Mouse (Mus musculus): ENCODE measurements around the gene Irf5.
"Not testable (repeated sequence)": the region's sequence is repeated elsewhere in the genome, so short reads cannot be mapped to it uniquely, and the experiment has no call there.

Irf5 gene

DNA sequence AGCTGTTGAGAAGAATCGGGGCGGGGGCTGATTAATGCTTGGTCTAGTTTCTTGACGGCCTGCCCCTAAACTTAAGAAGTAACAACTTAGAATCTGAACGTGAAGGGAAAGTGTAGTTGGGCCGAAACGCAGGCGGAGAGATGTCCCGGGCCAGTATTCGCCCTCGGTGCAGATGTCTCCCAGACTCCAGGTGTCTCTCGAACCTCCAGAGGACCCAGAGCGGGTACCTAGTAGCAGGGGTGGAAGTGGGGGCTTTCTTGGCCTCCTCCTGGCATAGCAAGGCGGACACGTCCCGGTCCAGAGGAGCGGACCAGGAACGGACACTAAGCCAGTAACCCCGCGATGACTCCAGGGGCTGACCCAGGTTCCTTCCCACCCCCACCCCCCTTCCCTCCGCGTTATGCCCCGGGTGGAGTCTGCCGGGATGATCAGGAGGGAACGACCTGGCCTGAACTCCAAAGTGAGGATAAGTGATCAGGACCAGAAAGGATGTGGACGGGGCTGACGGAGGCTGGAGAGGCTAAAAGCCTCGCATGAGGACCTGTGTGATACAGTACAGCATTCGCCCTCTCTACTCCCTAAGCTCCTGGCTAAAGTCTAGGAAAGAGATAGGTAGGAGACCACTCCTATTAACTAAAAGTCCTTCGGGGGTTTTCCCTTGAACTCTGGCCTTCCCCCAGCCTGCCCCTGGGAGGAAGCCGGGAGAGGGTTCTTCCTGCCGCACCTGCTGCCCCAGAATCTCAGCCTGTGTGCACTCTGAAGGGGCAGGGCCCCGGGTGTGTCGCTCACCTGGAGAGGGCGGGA, 1.1 kb downstream of the Irf5 start:
- DNase-seq = no peak

DNA sequence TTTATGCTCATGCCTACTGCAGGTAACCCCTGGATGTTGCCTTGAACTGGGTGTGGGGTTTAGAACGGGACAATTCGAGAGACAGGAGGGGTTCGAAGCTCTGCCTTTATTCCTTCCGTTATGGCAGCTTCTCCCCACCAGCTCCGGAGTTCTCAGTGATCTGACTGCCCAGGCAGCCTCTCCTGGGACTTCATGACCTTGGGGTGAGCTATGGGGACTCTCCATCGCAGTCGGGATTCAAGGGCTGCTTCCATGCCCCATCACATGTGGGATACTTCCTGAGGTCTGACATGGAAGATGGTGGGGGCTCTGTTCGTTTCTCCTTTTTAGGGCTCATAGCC, 1.7 kb downstream of the Irf5 start:
- DNase-seq = no peak

DNA sequence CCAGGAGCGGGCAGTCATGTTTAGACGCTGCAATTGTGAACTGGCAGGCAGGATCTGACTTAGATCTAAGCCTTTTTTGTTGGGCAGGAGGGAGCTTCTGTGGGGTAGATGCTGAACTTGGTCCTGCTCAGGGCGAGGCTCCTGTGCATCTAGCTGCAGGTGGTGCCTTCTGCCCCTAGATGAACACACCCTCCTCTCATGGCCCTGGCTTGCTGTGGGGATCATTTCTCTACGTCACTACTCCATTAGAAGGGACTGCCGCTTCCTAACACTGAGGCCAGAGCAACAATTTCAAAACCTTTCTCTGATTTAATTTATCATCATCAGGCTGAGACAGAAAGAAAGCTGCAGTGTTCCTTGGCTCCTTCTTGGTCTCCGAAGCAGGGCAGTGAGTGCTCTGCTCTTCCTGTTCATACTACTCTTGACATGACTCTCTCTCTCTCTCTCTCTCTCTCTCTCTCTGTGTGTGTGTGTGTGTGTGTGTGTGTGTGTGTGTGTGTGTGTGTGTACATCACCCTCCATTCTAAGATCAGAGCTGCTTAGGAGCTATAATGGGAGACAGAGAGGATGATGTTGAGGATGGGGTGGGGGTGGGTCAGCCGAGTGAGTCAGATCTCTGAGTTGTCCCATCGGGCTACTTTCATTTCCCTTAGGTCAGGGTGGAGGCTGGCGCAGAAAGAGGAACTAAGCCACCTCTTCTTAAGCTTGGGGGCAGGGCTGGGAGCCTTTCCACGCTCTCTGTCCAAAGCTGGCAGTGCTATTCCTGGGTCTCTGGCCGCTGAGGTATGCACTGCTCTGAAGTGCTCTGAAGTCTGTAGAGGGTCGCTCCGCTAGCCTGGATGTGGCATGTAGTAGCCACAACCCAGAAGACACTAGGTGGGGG, 2.4 kb downstream of the Irf5 start:
- DNase-seq = no peak

GRCm38 (mm10) chr6:29529444-29529820, 3.0 kb downstream of the Irf5 start:
- no peak for DNase-seq

DNA sequence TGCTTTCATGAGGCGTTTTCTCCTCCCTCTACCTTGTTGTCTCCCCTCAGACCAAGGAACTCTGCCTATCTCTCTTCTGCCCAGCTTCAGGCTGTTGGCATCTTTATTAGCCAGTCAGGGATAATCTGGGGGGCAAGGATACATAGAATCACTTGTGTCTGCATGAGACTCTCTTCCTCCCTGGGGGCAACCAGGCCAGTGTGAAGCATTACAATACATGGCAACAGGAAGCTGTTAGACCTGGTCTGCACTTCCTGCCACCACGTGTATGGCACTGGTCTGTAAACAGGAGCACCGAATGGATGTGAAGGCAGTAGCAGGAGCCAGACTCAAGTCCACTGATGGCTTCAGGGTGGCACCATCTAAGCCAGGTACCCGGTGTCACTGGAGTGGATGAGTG, 3.6 kb downstream of the Irf5 start:
- no peak for DNase-seq

GRCm38 (mm10) chr6:29535316-29535715, 8.9 kb downstream of the Irf5 start:
- DNase-seq = peak; percentile 46 to 65

GRCm38 (mm10) chr6:29536651-29537193, 10.3 kb downstream of the Irf5 start:
- no peak for DNase-seq

GRCm38 (mm10) chr6:29537221-29537620, 10.8 kb downstream of the Irf5 start:
- DNase-seq = no peak

- no peak for DNase-seq
Observed at GRCm38 (mm10) chr6:29539502-29539901, 13.1 kb downstream of the Irf5 start.

- DNase-seq = no peak
Observed at GRCm38 (mm10) chr6:29540223-29540622, 13.8 kb downstream of the Irf5 start.

GRCm38 (mm10) chr6:29540956-29541355, 14.5 kb downstream of the Irf5 start:
- peak in 1 of 2 experiments; percentile 54 for DNase-seq

DNA sequence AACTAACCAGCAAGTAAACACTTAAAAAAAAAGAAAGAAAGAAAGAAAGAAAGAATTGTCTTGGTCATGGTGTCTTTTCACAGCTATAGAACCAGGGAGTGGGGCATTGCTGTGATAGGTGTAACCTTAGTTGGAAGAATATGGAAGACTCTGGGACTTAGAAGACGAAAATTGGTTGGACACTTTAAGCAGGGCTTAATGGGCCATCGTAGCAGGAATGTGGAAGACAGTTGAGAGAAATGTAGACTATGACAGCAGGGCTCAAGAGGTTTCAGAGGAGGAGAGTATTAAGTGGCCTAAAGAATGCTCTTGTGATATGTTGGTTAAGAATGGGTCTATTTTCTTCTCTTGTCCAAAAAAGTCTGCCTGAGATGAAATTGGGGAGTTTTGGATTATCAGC, 19.2 kb downstream of the Irf5 start:
- DNase-seq = no peak

DNA sequence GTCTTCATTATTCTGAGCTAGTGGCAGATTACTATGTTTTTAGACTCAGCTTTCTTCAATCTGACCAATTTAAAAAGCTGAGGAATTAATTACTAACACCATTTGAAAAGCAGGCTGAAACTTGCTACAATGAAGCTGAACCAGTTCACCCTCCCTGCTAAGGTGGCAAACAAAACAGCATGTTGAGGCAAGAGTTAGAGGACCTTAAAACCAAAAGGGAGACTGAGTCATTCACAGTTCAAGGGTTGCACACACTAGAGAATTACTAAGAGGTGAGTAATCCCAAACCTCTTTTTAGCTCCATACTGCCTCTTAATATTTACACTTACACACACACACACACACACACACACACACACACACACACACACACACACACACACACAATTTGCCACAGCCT, 21.2 kb downstream of the Irf5 start:
- DNase-seq = no peak

GRCm38 (mm10) chr6:29548086-29548485, 21.7 kb downstream of the Irf5 start:
- DNase-seq = no peak

- no peak for DNase-seq
Observed at GRCm38 (mm10) chr6:29552526-29552925, 26.1 kb downstream of the Irf5 start.

DNA sequence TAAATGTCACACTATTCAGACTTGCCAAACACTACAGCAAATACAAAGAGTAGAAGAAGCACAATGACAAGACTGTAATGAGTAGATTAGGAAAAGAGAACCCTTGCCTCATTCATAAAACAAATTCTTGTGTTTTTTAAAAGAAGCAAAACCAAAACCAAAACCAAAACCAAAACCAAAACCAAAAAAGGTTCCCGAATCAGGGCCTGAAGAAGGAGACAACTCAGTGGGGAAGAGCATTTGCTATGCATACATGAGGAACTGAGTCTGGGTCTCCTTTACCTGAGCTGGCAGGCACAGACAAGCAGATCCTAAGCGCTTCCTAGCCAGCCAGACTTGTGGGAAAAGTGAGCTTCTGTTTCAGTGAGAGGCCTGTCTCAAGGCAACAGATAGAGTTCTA, 30.7 kb downstream of the Irf5 start:
- no peak for DNase-seq

DNA sequence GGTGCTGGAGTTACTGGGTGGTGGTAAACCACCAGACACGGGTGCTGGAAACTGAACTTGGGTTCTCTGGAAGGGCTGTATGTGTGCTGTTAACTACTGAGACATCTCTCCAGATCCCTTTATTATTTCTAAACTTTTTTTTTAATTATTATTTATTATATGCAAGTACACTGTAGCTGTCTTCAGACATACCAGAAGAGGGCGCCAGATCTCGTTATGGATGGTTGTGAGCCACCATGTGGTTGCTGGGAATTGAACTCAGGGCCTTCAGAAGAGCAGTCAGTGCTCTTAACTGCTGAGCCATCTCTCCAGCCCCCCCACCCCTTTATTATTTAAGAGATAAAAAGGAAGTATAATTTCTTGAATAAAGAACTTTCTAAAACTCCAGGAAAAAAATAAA, 50.0 kb downstream of the Irf5 start:
- not testable (repeated sequence) for DNase-seq

- DNase-seq = no peak
Observed at GRCm38 (mm10) chr6:29580770-29581169, 54.3 kb downstream of the Irf5 start.

- no peak for DNase-seq
Observed at GRCm38 (mm10) chr6:29581202-29581601, 54.8 kb downstream of the Irf5 start.
